Mouse (Mus musculus): ENCODE results near the gene Snx32. TPM values are rescaled to one million over a fixed set of nuclear protein-coding genes. Genes with fewer than 3 reads are reported as not detected.

Snx32 gene
- total RNA-seq, 2 experiments from 2014 or later, result 64.8 to 67.7 TPM

DNA sequence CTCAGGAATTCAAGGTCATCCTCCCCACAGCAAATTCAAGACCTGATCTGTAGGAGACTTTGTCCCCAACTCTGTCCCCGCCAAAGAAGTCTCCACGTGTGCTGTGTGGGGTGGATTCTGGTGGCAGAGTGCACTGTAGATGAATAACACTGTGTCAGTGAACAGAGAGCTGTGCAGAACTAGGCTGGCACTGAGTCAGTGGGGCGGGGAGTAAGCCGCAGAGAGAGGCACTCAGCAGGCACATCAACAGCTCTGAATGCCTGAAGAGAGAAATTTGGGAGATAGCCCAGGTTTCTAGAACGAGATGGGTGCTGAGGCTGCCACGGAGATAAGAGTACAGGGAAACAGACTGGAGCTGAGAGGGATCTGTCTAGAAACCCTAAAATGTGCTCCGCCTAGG, 51.3 kb downstream of the Snx32 start:
- intact Hi-C loops (cut with DNase I), result no loop called here
- no peak for DNase-seq

DNA sequence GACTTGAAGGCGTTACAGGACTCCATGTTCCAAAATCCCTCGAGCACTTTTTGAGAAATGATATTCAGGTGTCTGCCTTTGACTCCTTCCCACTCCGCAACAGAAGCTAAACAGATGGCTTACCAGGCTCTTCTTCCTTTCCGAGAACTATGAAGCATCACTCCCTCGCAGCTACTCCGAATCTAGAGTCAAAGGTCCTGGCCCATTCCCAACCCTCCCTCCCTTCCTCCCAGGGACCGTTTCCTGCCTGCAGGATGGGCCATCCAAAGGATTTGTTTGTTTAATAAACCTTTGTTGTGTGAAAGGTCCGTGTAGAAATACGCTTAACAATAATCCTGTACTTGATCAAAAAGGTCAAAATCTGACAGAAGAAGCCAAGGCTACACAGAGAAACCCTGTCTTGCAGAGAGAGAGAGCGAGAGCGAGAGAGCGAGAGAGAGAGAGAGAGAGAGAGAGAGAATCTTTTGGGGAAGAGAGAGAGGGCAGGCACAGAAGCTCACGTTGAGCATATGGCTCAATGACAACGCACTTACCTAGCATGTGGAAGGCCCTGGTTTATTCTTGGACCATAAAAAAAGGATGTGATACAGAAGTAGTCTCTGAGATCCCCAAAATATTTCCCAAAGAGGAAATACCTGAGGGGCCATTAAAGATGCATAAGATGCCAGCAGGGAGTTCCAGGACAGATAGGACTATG, 52.4 kb downstream of the Snx32 start, which contains the start of gene Ccdc85b:
Ccdc85b (minus strand) TSS at position 149 of the 697 bp plus-strand sequence.
- intact Hi-C loops (cut with DNase I), result no loop called here
- peak; percentile 32 for DNase-seq

DNA sequence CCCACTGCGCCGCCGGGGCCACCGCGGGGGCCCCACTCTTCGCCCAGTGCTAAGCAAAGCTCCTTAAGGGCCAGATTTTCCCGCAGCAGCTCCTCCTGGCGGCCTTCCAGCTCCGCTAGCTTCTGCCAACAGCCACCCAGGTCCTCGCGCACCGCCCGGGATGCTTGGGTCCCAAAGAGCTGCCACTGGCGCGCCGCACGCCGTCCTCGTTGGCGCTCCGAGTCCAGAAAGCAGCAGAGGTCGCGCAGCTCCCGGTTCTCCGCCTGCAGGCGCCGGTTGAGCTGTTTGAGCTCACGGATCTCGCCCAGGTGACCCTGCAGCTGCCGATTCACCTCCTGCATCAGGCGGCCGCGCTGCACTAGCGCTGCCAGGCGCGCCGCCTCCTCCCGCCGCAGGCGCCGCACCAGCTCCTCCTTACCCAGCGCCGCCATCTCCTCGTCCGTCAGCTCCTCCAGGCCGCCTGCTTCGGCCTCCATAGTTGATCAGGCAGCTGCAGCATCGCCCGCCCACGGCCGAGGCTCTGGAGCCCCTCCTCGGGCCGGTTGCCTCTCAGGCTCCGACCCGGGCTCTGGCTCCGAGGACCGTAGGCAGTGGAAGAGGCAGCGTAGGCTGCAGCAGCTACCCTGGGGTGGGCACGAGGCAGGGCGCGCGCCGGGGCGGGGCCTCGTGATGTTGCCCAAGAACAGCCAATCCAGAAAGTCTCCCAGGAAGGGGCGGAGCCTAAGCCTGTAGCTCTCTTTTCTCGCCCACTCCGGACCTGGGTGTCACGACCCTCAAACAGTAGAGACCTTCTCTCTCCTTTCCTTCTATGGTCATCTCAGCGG, 53.2 kb downstream of the Snx32 start:
- intact Hi-C loops (cut with DNase I), result no loop called here
- peak; percentile 97 for DNase-seq

DNA sequence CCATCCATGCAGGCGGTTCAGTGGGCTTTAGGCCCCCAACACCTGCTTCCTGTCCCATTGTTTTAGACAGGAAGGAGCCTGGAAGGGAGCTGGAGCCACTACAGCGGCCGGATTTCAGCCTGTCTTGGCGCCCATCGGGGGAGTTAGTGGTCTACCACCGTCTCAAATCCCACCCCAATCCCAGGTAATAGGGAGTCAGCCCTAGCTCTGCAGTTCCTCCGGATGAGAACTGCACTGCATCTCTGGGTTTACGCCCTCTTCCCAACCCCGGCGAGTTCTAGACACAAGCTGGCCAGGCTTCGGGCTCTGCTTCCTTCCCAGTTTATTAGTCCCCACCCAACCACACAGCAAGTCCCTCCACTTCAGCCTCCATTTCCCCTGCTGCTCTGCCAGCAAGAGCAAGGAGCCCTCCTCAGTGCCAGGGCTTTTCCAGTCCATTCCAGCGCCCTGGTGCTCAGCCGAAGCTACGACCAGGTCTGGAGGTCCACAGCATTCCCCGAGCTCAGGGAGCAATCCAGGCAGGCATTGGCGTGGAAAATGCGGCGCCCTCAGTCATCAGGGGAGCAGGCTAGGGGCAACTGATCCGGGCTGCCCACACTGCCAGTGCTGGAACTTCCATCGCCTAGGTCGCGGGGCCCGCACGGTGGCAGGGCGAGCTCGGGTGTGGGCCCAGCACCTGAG, 54.0 kb downstream of the Snx32 start:
- no peak for DNase-seq
- intact Hi-C loops (cut with DNase I), result no loop called here

DNA sequence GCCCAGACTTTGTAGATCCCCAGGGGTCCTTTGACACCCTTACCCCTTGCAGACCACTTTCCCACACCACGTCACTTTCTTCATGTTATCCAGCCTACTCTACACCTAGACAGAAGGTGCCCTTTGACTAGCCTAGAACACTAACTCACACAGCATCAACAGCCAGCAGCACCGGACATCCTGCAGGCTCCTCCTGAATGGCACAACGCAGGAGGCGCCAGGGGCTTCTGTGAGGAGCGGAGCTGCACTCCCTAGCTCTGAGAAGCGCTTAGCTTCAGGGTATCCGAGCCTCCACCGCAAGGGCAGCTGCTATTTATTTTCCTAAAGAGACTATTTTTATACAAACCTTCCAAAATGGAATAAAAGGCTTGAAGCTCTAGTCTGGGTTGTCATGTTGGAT, 54.8 kb downstream of the Snx32 start:
- no peak for DNase-seq
- intact Hi-C loops (cut with DNase I), result no loop called here

DNA sequence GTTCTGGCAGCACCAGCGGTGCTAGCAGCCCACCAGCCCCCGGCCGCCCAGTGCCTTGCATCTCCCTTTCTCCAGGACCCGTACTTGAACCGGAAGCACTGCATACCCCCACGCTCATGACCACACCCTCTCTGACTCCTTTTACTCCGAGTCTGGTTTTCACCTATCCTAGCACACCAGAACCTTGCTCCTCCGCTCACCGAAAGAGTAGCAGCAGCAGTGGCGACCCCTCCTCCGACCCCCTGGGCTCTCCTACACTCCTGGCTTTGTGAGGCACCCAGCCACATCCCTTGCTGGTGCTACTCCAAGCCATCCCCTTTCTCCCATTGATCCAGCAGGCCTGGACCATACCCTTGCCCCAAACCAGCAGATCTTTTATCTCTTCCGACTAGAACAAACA, 55.3 kb downstream of the Snx32 start:
- DNase-seq, result no peak
- intact Hi-C loops (cut with DNase I), result no loop called here

DNA sequence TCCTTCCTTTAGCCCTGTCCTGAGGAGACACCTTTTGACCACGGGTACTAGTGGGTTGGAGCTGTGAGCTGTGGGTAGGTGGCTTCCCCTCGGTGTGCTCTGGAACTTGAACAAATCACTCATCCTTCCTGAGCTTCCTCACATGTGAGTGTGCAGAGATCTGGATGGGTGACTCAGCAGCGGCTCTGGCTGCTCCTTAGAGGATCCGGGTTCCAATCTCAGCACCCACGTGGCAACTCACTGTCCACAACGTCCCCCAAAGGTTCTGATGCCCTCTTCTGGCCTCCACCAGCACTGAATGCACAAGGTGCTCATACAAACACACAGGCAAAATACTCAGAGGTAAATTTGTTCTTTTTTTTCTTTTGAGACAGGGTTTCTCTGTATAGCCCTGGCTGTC, 58.6 kb downstream of the Snx32 start:
- intact Hi-C loops (cut with DNase I), result no loop called here
- DNase-seq, result no peak

DNA sequence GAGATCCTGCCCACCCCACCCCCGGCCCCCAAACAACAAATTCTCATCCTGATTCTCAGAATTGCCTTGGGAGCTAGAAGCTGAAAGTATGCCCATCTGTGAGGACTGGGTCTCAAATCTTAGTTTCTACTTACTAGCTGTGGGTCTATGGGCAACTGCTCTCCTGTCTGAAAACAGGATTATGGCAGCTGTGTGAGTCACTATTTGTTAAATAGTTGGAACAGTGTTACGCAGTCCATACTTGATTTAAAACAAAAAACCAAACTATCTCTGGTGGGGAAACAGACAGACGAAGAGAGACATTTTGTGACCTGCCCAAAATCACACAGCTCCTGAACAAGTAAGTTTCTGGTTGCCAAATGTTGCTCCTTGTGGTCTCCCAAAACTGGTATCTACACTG, 60.7 kb downstream of the Snx32 start:
- no peak for DNase-seq
- intact Hi-C loops (cut with DNase I), result no loop called here

DNA sequence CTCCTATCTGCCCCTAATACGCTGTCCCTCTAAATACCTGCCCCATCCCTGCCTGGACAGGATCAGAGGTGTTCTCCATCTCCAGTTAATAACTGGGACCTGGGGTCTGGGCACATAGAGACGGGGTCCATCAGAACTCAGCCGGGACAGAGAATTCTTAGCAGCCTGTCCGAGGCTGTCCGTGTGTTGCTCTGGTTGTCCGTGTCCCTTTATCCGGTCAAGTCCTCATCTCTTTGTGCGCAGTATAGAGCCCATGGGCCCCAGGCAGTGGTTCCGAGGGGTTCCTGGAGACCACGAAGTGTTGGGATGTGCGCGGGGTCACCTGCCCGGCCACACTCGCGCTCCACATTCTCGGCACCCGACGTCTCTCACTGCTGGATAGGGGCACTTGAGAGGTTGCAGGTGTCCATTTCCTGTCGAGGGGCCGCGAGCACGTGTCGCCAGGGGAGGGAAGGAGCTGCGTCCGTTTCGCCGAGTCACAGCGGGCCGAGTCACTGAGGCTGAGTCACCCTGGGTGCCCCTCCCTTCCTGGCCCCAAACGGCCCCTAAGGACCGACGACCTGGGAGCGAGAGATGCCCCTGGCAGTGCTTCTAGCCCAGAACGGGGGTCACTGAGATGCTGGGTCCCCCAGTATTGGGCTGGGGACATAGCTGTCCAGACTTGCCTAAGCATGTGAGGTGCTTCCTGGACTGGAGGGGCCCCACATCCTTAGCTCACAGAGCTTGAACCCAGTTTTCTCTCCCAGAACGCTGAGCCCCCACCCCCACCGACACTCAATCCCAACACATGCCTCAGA, 61.8 kb downstream of the Snx32 start:
- no peak for DNase-seq
- intact Hi-C loops (cut with DNase I), result no loop called here

DNA sequence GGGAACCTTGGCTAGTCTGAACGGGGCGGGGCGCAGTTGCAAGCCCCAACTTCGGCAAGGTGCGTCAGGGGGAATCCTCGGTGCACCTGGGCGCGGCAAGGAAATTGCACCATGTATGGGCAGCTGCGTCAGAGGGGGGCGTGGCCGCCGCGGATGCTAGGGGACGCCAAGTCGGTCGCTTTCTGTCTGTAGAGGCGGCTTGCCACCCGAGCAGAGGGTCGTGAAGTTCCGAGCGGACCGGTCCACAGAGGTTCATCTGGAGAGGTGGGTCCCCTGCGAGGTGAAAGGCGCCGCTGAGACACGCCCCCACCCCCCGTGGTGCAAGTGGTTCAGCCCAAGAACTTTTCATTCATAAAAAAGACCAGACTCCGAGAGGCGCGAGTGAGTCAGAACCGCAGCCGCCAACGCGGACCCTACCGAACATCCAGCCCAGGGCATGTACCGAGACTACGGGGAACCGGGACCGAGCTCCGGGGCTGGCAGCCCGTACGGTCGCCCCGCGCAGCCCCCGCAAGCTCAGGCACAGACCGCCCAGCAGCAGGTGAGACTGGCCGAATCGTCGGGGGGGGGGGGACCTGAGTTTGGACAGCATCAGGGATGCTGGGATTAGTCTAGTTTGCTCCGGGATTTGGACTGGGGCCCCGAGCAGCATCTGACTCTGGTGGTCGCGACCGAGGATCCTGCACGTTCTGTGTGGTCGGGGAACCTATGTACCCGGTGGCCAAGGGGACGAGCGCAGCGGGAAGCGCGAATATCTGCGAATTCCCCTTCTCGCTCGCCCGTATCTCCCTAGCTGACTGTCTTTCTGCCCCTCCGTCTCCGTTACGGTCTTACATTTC, 62.6 kb downstream of the Snx32 start, which contains the start of gene Fosl1:
Fosl1 (plus strand) TSS at position 33 of the 839 bp plus-strand sequence.
- intact Hi-C loops (cut with DNase I), result no loop called here
- DNase-seq, result peak; percentile 60

DNA sequence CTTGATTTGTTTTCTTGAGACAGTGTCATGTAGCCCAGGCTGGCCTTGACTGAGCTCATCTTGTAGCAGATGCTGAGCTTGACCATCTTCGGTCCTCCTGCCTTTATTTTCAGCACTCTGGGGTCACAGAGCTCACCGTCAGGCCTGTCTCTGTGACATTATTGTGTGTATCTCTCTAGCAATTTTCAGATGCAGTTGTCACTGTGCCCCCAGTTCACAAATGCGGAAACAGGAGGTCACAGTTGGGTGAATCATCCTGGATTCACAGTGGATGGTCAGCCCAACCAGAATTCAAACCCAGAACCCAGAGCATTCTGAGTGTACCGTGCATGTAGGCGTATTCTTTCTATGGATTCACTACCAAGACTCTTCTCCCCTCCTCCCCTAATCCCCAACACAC, 64.6 kb downstream of the Snx32 start:
- intact Hi-C loops (cut with DNase I), result no loop called here
- no peak for DNase-seq

DNA sequence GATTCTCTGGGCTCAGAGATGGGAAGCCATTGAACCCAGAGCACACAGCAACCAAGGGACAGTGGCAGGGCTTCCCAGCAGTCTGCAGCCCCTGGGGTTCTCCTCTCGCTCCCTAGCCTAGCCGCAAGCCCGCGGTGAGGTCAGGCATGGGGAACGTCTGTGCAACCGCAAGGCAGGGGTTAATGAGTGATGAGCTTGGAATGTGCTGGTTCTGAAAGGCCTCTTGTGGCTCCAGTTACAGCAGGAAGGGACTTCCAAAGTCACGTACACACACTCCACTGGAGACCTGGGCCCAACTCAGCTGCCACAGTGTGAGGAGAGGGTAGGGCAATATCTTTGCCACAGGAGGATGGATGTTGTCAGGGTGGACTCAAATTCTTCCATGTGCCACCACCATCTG, 65.4 kb downstream of the Snx32 start:
- intact Hi-C loops (cut with DNase I), result no loop called here
- no peak for DNase-seq

DNA sequence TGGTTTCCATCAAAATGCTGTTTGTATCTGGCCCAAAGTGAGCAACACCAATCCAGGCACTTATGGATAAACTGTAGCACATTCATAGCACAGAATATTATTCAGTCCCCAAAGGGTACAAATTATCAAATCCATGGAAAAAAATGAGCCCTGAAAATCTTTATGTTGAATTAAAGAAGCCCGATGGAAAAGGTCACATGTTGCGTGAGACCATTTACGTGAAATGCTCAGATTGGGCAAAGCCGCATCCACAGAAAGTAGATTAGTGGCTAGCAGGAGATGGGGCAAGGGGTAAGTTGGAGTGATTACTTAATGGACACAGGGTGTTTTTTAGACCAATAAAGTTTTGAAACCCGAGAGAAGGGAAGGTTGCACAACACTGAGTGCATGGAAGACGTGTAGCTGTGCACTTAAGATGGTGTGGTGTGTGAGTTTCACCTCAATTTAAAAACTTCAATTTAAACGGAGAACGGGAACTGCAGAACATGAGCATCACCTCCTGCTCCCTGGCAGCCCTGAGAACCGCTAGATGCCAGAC, 65.9 kb downstream of the Snx32 start:
- no peak for DNase-seq
- intact Hi-C loops (cut with DNase I), result no loop called here

Other genes with a start within 250 kb of the Snx32 start
- 10 to 100 TPM; 90.7 to 92.6 TPM for gene Pacs1, start 237.4 kb downstream of the Snx32 start, total RNA-seq (2021)
- gene Sf3b2, start 215.1 kb downstream of the Snx32 start, total RNA-seq (2021), result 100 to 1,000 TPM; 188 to 203 TPM
- gene Gal3st3, start 212.2 kb downstream of the Snx32 start, total RNA-seq (2021), result 10 to 100 TPM; 60.0 to 60.3 TPM
- gene Catsper1, start 174.8 kb downstream of the Snx32 start, total RNA-seq (2021), result not detected
- 10 to 100 TPM in 1 of 2 experiments, 1 to 10 TPM in 1; 6.9 to 10.4 TPM for gene Cst6, start 161.0 kb downstream of the Snx32 start, total RNA-seq (2021)
- 10 to 100 TPM; 23.0 to 25.8 TPM for gene Eif1ad, start 143.8 kb downstream of the Snx32 start, total RNA-seq (2021)
- gene Banf1, start 143.4 kb downstream of the Snx32 start, total RNA-seq (2021), result 100 to 1,000 TPM; 176 to 194 TPM
- 100 to 1,000 TPM in 1 of 2 experiments, 10 to 100 TPM in 1; 84.2 to 101 TPM for gene Sart1, start 121.8 kb downstream of the Snx32 start, total RNA-seq (2021)
- not detected for gene Tsga10ip, start 108.0 kb downstream of the Snx32 start, total RNA-seq (2021)
- 100 to 1,000 TPM; 256 to 263 TPM for gene Drap1, start 85.6 kb downstream of the Snx32 start, total RNA-seq (2021)
- 10 to 100 TPM; 49.9 to 51.7 TPM for gene AI837181, start 85.4 kb downstream of the Snx32 start, total RNA-seq (2021)
- gene Fosl1, start 63.0 kb downstream of the Snx32 start, total RNA-seq (2021), result not detected
- 10 to 100 TPM; 20.8 to 21.6 TPM for gene Ccdc85b, start 52.6 kb downstream of the Snx32 start, total RNA-seq (2021)
- 100 to 1,000 TPM; 124 to 139 TPM for gene Fibp, start 49.9 kb downstream of the Snx32 start, total RNA-seq (2021)
- gene Ctsw, start 42.0 kb downstream of the Snx32 start, total RNA-seq (2021), result 1 to 10 TPM; 1.3 to 2.1 TPM
- gene Efemp2, start 36.6 kb downstream of the Snx32 start, total RNA-seq (2021), result 10 to 100 TPM; 23.7 to 25.4 TPM
- 10 to 100 TPM; 40.2 to 43.7 TPM for gene Mus81, start 22.1 kb downstream of the Snx32 start, total RNA-seq (2021)
- gene Cfl1, start 20.1 kb downstream of the Snx32 start, total RNA-seq (2021), result 1,000 to 10,000 TPM; 2,142 to 2,227 TPM
- gene 1700020D05Rik, start 6.8 kb downstream of the Snx32 start, total RNA-seq (2021), result 1 to 10 TPM; 9.3 to 9.6 TPM
- not detected for gene Ovol1, start 50.1 kb upstream of the Snx32 start, total RNA-seq (2021)
- 10 to 100 TPM; 11.6 to 12.2 TPM for gene Ap5b1, start 57.5 kb upstream of the Snx32 start, total RNA-seq (2021)
- 10 to 100 TPM; 47.3 to 49.7 TPM for gene Rnaseh2c, start 91.3 kb upstream of the Snx32 start, total RNA-seq (2021)
- 10 to 100 TPM; 84.6 to 98.4 TPM for gene Kat5, start 99.7 kb upstream of the Snx32 start, total RNA-seq (2021)
- gene Rela, start 126.9 kb upstream of the Snx32 start, total RNA-seq (2021), result 10 to 100 TPM; 29.6 to 34.8 TPM
- gene Sipa1, start 153.2 kb upstream of the Snx32 start, total RNA-seq (2021), result 10 to 100 TPM; 31.1 to 33.3 TPM
- gene Map3k11, start 178.2 kb upstream of the Snx32 start, total RNA-seq (2021), result 10 to 100 TPM; 14.3 to 14.6 TPM
- 10 to 100 TPM; 87.7 to 91.7 TPM for gene Pcnx3, start 178.4 kb upstream of the Snx32 start, total RNA-seq (2021)
- not detected for gene Kcnk7, start 193.8 kb upstream of the Snx32 start, total RNA-seq (2021)
- 10 to 100 TPM; 41.9 to 48.6 TPM for gene Ehbp1l1, start 215.8 kb upstream of the Snx32 start, total RNA-seq (2021)
- 10 to 100 TPM; 72.4 to 72.5 TPM for gene Fam89b, start 219.1 kb upstream of the Snx32 start, total RNA-seq (2021)
- 10 to 100 TPM; 23.8 to 23.9 TPM for gene Ltbp3, start 230.4 kb upstream of the Snx32 start, total RNA-seq (2021)

All from left cerebral cortex, postnatal 4 days (tissue).